Mouse (Mus musculus) heart, postnatal 10 days (tissue): ENCODE results near the gene Trim12c. TPM values are rescaled to one million over a fixed set of nuclear protein-coding genes. Genes with fewer than 3 reads are reported as not detected.
"Not testable (repeated sequence)": the region's sequence is repeated elsewhere in the genome, so short reads cannot be mapped to it uniquely, and the experiment has no call there.

ENCODE experiments used
- DNase-seq, 2 experiments: peaks; one replicate each; pipeline ENCODE4 v3.0.0; 2021
- intact Hi-C: fragments of 180-260 bp; cut with DNase I; formaldehyde crosslinking; loops from one replicate; pipeline ENCODE4 v1.15.1; 2025
- total RNA-seq, 2 experiments: library from RNA; stranded (reverse); gene quantifications; 2 replicates each; pipeline ENCODE4 v1.2.3; 2021

The Trim12c gene
- 1 to 10 TPM; 4.5 to 4.9 TPM for total RNA-seq

GRCm38 (mm10) chr7:104352717-104353599, at the start of gene Trim12c:
Trim12c (minus strand) TSS chr7:104353362.
- intact Hi-C loops, result no loop called here
- DNase-seq, result peak; percentile 83 to 85

- DNase-seq, result peak in 1 of 2 experiments; percentile 1
- intact Hi-C loops, result no loop called here
Observed at GRCm38 (mm10) chr7:104401140-104401539, 48.0 kb upstream of the Trim12c start.

- no peak for DNase-seq
Observed at GRCm38 (mm10) chr7:104400698-104401097, 47.5 kb upstream of the Trim12c start, which contains the start of gene Trim30c. Trim30c (minus strand) TSS chr7:104400837.

GRCm38 (mm10) chr7:104398492-104398891, 45.3 kb upstream of the Trim12c start:
- no peak for DNase-seq
- intact Hi-C loops, result no loop called here

More at GRCm38 (mm10) chr7:104400698-104401097, 47.5 kb upstream of the Trim12c start, which contains the start of gene Trim30c:
- intact Hi-C loops, result no loop called here

- peak; percentile 12 to 15 for DNase-seq
- intact Hi-C loops, result no loop called here
Observed at GRCm38 (mm10) chr7:104369736-104370414, 16.7 kb upstream of the Trim12c start, which contains the start of gene Trim30b. Trim30b (minus strand) TSS chr7:104369884.

- intact Hi-C loops, result no loop called here
- DNase-seq, result no peak
Observed at GRCm38 (mm10) chr7:104366339-104366738, 13.2 kb upstream of the Trim12c start.

- intact Hi-C loops, result no loop called here
- no peak for DNase-seq
Observed at GRCm38 (mm10) chr7:104353600-104353967, 422 bp upstream of the Trim12c start.

- intact Hi-C loops, DNase-seq: not testable (repeated sequence)
Observed at GRCm38 (mm10) chr7:104348043-104348442, 5.1 kb downstream of the Trim12c start.

GRCm38 (mm10) chr7:104340744-104341143, 12.4 kb downstream of the Trim12c start:
- DNase-seq, intact Hi-C loops: not testable (repeated sequence)

GRCm38 (mm10) chr7:104335547-104335946, 17.6 kb downstream of the Trim12c start:
- DNase-seq, intact Hi-C loops: not testable (repeated sequence)

- intact Hi-C loops, DNase-seq: not testable (repeated sequence)
Observed at GRCm38 (mm10) chr7:104329171-104329570, 24.0 kb downstream of the Trim12c start, which contains the start of gene Trim34b. Trim34b (plus strand) TSS chr7:104329471.

GRCm38 (mm10) chr7:104322028-104322427, 31.1 kb downstream of the Trim12c start:
- no peak for DNase-seq
- intact Hi-C loops, result no loop called here

GRCm38 (mm10) chr7:104315369-104316080, 37.6 kb downstream of the Trim12c start, which contains the start of gene Trim12a:
Trim12a (minus strand) TSS chr7:104315466.
- intact Hi-C loops, DNase-seq: not testable (repeated sequence)

- intact Hi-C loops, result no loop called here
- DNase-seq, result peak; percentile 23 to 45
Observed at GRCm38 (mm10) chr7:104314796-104315353, 38.3 kb downstream of the Trim12c start.

- no peak for DNase-seq
- intact Hi-C loops, result no loop called here
Observed at GRCm38 (mm10) chr7:104291638-104292400, 61.3 kb downstream of the Trim12c start.

GRCm38 (mm10) chr7:104290641-104291040, 62.5 kb downstream of the Trim12c start:
- intact Hi-C loops, result no loop called here
- DNase-seq, result no peak
